Mouse (Mus musculus): ENCODE data around the gene Eif5a.
"Not testable (repeated sequence)": the region's sequence is repeated elsewhere in the genome, so short reads cannot be mapped to it uniquely, and the experiment has no call there.

Gene Eif5a

DNA sequence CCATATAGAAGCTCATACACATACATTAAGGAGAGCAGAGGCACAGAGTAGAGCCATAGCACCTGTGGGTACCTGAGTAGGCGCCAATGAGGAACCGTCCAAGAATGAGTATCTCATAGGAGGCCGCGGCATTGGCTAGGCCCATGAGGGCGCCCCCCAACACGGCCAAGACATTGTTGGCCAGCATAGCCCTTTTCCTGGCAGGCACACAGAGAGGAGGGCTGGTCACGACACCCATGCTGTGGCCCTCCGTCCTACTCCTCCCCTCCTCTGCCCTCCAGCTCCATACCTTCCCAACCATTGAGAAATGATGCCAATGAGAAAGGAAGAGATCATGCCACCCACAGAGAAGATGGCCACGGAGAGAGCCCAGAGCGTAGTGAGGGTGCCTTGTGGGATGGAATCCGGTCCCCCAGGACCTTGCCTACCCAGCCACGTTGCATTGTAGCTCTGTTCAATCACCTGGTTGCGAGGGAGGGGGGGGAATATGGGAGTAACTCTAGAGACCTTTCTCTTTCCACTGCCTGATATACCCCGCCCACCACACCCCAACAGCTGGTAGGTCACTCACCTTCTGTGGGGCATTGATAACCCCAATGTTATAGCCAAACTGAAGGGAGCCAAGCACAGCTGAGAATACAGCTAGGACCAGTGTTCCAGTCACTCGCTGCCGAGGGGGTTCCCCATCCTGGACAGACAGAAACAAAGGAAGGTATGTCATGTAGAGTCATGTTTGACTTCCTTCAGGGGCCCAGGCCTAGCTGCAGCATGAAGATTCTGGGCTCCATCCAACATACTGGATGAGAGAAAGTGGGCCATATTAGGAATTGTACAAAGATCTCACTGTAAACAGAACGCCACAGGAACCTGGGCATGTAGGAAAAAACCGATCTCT is 24.5 kb upstream of the Eif5a start:
- no peak for DNase-seq (ENCODE audit: extremely low read depth, low read depth, low spot score)

GRCm38 (mm10) chr11:69945216-69945615 is 23.5 kb upstream of the Eif5a start:
- DNase-seq (ENCODE audit: extremely low read depth, low read depth, low spot score): no peak

DNA sequence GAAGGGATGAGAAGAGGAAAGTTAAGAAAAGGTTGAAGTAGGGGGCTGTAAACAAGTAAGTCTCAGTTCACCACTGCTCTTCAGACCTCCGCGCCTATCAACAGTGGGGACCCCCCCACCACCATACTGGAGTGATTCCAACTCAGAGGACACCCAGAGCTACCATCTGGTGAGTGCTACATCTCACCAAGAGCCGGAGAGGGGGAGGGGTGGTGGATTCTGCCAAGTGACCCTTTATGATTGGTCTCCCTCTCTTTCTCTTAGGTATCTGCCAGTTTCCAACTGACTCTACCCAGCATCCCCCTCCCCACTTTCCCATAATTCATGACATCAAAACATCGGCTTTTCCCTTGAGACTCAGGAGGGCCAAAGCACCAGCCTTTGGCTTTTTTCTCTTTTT is 19.2 kb upstream of the Eif5a start:
- DNase-seq (ENCODE audit: extremely low read depth, low read depth, low spot score): no peak

GRCm38 (mm10) chr11:69939731-69940130 is 18.0 kb upstream of the Eif5a start:
- DNase-seq (ENCODE audit: extremely low read depth, low read depth, low spot score): no peak

- DNase-seq (ENCODE audit: extremely low read depth, low read depth, low spot score): no peak
Observed at GRCm38 (mm10) chr11:69939181-69939580, 17.4 kb upstream of the Eif5a start.

DNA sequence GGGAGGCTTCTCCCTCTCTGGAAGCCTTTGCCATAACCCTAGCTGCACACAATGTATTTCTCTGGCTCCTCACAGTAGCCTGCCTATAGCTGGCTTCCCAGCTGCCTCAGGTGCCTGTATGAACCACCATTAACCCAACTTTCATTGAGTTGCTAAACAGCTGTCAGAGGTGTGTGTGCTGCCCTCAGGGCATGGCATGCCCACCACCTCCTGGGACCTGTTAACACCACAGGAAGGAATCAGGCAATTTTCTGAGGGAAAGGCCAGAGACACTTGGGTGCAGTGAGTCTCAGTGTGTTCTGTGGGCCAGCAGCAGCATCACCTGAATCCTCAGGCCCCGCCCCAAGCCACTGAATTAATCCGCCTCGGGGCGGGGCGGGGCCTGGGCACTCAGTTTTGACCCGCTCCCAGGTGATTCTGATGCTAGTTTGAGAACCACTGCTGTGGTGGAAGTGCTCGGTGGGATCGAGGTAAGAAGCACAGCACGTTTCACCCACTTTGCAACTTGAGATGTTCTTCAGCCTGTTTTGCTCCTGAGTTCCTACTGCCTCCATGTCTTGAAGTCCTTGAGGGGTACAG is 16.7 kb upstream of the Eif5a start:
- DNase-seq (ENCODE audit: extremely low read depth, low read depth, low spot score): no peak

- DNase-seq (ENCODE audit: extremely low read depth, low read depth, low spot score): no peak
Observed at GRCm38 (mm10) chr11:69937834-69938233, 16.1 kb upstream of the Eif5a start.

DNA sequence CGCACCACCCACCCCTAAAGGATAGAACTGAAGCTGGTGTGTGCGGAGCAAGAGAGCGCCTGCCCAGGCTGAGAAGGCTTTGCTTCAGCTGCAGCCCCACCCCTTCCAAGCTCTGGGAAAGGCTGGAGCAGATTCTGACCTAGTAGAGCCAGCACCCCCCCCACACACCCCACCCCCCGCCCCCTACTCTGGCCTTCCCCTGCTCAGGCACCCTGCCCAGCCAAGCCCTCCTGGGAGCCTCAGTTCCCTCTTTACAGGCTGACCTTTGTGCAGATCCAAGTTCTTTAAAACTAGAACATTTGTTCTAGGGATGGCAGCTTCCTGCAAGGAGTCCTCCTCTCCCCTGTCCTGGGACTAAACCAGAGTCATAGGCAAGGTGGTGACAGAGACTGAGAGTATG is 15.6 kb upstream of the Eif5a start:
- no peak for DNase-seq (ENCODE audit: extremely low read depth, low read depth, low spot score)

DNA sequence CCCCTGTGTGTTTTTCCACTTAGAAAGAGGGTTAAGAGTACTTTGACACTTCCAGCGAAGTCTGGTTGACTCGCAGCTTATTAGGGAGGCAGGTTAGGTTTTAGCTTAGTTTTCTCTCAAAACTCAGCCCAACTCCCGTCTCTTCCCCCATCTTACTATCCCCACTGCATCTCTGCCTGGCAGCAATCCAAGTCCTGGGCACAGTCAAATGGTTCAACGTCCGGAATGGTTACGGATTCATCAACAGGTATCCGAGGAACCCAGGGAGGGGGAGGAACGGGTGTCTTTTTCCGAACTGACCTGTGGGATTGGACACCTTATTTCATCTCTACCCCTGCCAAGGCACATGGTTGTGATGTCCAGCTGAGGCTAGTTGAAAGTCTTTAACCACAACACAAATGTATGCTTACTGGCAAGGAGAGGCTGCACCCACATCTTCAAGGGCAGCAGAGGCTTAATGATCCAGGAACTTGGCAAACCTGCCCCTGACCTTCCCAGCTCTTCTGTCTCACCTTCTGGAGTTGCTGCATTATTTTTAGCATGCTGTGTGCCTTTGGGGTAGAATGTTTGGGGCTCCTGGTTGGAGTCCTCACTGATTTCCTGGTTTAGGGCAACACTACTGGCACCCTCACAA is 15.1 kb upstream of the Eif5a start:
- DNase-seq (ENCODE audit: extremely low read depth, low read depth, low spot score): no peak

GRCm38 (mm10) chr11:69936156-69936555 is 14.4 kb upstream of the Eif5a start:
- no peak for DNase-seq (ENCODE audit: extremely low read depth, low read depth, low spot score)

GRCm38 (mm10) chr11:69935137-69935879 is 13.6 kb upstream of the Eif5a start, which contains the start of gene Ybx2:
TSS of gene Ybx2 (plus strand) at chr11:69935796.
- no peak for DNase-seq (ENCODE audit: extremely low read depth, low read depth, low spot score)

- DNase-seq (ENCODE audit: extremely low read depth, low read depth, low spot score): no peak
Observed at GRCm38 (mm10) chr11:69934681-69935080, 12.9 kb upstream of the Eif5a start.

DNA sequence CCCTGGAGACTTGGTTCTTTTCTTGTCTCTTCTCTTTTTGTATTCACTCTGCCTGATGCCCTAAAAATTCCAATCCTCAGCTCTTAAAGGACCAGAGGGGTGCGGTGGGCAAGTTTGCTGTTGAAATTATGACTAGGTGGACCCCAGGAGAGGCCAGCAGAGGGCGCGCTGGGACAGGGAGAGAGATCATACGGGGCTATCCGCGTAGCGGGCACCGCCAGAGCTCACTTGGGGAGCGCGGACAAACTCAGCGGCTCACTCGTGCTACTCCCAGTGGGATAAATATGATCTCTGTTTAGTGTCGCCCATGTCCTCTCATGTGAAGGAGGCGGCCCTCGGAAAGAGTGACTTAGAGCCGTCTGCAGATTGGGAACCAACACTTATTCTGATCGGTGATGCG is 12.4 kb upstream of the Eif5a start:
- DNase-seq (ENCODE audit: extremely low read depth, low read depth, low spot score): no peak

DNA sequence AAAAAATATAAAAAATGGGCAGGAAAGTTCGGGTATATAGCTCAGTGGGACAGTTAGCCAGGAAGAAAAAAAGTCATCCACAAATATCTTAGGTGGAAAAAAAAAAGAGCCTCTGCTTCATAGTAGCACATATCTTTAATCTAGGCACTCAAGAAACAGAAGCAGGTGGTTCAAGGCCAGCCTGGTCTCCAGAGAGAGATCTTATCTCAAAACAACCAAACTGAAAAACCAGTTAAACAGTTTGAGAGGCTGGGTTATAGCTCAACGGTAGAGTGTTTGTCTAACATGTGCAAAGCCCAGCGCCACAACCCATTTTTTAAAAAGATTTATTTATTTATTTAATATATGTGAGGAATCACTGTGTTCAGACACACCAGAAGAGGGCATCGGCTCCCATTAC is 11.3 kb upstream of the Eif5a start:
- no peak for DNase-seq (ENCODE audit: extremely low read depth, low read depth, low spot score)

- DNase-seq (ENCODE audit: extremely low read depth, low read depth, low spot score): no peak
Observed at GRCm38 (mm10) chr11:69932254-69932653, 10.5 kb upstream of the Eif5a start.

- DNase-seq (ENCODE audit: extremely low read depth, low read depth, low spot score): no peak
Observed at GRCm38 (mm10) chr11:69931769-69932168, 10.0 kb upstream of the Eif5a start.

- no peak for DNase-seq (ENCODE audit: extremely low read depth, low read depth, low spot score)
Observed at GRCm38 (mm10) chr11:69930967-69931537, 9.3 kb upstream of the Eif5a start.

GRCm38 (mm10) chr11:69930176-69930575 is 8.4 kb upstream of the Eif5a start:
- DNase-seq (ENCODE audit: extremely low read depth, low read depth, low spot score): not testable (repeated sequence)

DNA sequence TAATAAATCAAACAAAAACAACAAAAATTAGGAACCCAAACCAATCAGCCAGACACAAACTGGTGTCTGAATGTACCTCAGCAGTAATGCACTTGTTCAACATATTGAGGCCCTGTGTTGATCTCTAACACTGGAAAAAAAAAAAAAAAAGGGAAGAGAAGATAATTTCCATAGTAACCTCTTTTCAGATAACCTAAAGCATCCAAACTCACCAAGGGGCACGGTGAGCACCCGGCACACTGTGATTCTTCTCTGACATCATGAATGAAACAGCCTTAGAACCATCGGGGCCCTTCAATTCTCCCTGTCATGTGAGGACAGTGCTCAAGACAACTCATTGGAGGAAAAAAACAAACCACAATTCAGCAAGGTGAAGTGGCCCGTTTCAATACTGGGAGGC is 8.0 kb upstream of the Eif5a start:
- DNase-seq (ENCODE audit: extremely low read depth, low read depth, low spot score): no peak

DNA sequence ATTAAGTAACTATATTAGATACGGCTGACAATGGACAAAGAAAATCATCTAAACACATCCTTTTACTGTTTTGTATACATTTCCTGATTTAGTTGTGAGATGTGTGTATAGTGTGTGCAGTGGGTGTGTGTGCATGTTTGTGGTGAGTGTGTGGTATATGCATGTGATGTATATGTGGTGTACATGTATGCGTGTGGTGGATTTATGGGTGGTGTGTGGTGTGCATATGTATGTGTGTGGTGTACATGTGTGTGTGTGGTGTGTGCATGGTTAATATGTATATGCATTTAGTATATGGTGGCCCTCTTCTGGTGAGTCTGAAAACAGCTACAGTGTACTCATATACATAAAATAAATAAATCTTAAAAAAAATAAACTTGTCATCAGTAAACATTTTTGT is 5.7 kb upstream of the Eif5a start:
- DNase-seq (ENCODE audit: extremely low read depth, low read depth, low spot score): no peak

GRCm38 (mm10) chr11:69922796-69923195 is 1.0 kb upstream of the Eif5a start:
- DNase-seq (ENCODE audit: extremely low read depth, low read depth, low spot score): no peak
